Mouse (Mus musculus): ENCODE results near the gene Aaed1. TPM values are rescaled to one million over a fixed set of nuclear protein-coding genes. Genes with fewer than 3 reads are reported as not detected.

The Aaed1 gene
- 10 to 100 TPM; 34.1 to 50.3 TPM for total RNA-seq (2021)
- long read RNA-seq, experiment 1, transcript Aaed1-207 (6 exons, 3,011 nt): major isoform, 37 of 54 reads
- long read RNA-seq, experiment 1, partial matches to known transcripts: 5 of 54 reads
- long read RNA-seq, experiment 1, other reads (novel, unspliced or antisense): 8 of 54 reads
- long read RNA-seq, experiment 2, transcript Aaed1-207 (6 exons, 3,011 nt): major isoform, 8 of 12 reads
- long read RNA-seq, experiment 2, partial matches to known transcripts: 1 of 12 reads
- long read RNA-seq, experiment 2, other reads (novel, unspliced or antisense): 2 of 12 reads

GRCm38 (mm10) chr13:64312024-64312915 lies at the start of gene Aaed1:
Gene Aaed1 (minus strand): TSS chr13:64312710.
- peak; percentile 94 to 96 for DNase-seq

GRCm38 (mm10) chr13:64362139-64362538 lies 49.6 kb upstream of the Aaed1 start:
- no peak for DNase-seq

GRCm38 (mm10) chr13:64361020-64361419 lies 48.5 kb upstream of the Aaed1 start:
- DNase-seq: no peak

- no peak for DNase-seq
Observed at GRCm38 (mm10) chr13:64359702-64360101, 47.2 kb upstream of the Aaed1 start.

GRCm38 (mm10) chr13:64358476-64358875 lies 46.0 kb upstream of the Aaed1 start:
- no peak for DNase-seq

GRCm38 (mm10) chr13:64357389-64357788 lies 44.9 kb upstream of the Aaed1 start:
- no peak for DNase-seq

GRCm38 (mm10) chr13:64349474-64349873 lies 37.0 kb upstream of the Aaed1 start:
- DNase-seq: peak in 1 of 2 experiments; percentile 30

GRCm38 (mm10) chr13:64344082-64344501 lies 31.6 kb upstream of the Aaed1 start:
- peak; percentile 24 to 34 for DNase-seq

- DNase-seq: no peak
Observed at GRCm38 (mm10) chr13:64343598-64343997, 31.1 kb upstream of the Aaed1 start.

GRCm38 (mm10) chr13:64335546-64336132 lies 23.1 kb upstream of the Aaed1 start:
- DNase-seq: peak in 1 of 2 experiments; percentile 20

GRCm38 (mm10) chr13:64333102-64333501 lies 20.6 kb upstream of the Aaed1 start:
- DNase-seq: no peak

- DNase-seq: no peak
Observed at GRCm38 (mm10) chr13:64332321-64332720, 19.8 kb upstream of the Aaed1 start.

- DNase-seq: no peak
Observed at GRCm38 (mm10) chr13:64322561-64323281, 10.2 kb upstream of the Aaed1 start.

- no peak for DNase-seq
Observed at GRCm38 (mm10) chr13:64320334-64320733, 7.8 kb upstream of the Aaed1 start.

GRCm38 (mm10) chr13:64319782-64320181 lies 7.3 kb upstream of the Aaed1 start:
- DNase-seq: no peak

GRCm38 (mm10) chr13:64318355-64318754 lies 5.8 kb upstream of the Aaed1 start:
- peak; percentile 58 to 79 for DNase-seq

- DNase-seq: no peak
Observed at GRCm38 (mm10) chr13:64315483-64316050, 3.1 kb upstream of the Aaed1 start.

GRCm38 (mm10) chr13:64314041-64314440 lies 1.5 kb upstream of the Aaed1 start:
- no peak for DNase-seq

- no peak for DNase-seq
Observed at GRCm38 (mm10) chr13:64312916-64313289, 393 bp upstream of the Aaed1 start.

GRCm38 (mm10) chr13:64311266-64311665 lies 1.2 kb downstream of the Aaed1 start:
- no peak for DNase-seq

GRCm38 (mm10) chr13:64310585-64310984 lies 1.9 kb downstream of the Aaed1 start:
- DNase-seq: no peak

- DNase-seq: no peak
Observed at GRCm38 (mm10) chr13:64309842-64310241, 2.7 kb downstream of the Aaed1 start.

Measured in adrenal gland, postnatal 36 days (tissue).